Mouse (Mus musculus) R1 (cell line): ENCODE measurements at regions not wholly inside any gene's neighbourhood (a gene's known extent, or its start where the extent isn't known, plus 50 kb on each side); places are given as distances from the start of the nearest gene placed in this dataset.
A peak's percentile ranks its signal among the peaks of the same experiment; 100 is the strongest.

Source experiments
- DNase-seq: peaks from one replicate; pipeline ENCODE4 v3.0.0-alpha.2; 2018; ENCODE audit warnings: low read depth, low spot score

DNA sequence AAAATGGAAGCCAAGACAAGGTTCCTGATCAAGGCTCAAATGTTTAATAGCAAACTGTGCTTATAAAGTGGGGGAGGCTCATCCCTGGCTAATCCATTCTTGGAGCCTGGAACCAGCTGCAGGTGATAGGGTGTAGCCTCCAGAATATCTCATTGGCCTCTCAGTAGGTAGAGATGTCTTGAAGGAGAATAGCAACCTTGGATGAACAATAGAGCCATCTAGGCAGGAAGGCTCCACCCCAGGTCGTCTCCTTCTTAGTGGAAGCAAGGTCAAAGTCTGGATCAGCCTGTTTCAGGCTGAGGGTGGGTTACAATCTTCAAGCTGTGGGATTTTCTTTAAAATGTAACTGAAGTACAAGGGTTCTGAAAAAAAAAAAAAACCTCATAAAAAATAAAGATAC lies 63.9 kb upstream of the Esp8 start:
- peak; percentile 96 for DNase-seq

DNA sequence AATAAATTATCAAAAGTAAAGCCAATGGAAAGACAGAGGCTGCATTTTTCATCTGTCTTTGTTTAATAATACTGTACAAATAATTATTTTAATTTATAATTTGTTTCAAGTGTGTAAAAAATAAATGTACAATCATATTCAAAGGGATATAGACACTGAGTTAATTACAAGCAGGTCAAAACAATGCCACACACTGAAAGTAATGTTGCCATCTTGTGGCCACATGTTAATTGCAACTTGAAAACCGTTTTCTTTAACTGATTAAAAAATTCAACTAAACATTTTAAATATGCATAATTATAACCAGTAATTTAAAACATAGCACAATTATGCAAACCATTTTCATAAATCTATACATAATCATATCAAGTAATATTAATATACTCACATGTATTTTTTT lies 89.4 kb upstream of the Esp8 start:
- DNase-seq: no peak

DNA sequence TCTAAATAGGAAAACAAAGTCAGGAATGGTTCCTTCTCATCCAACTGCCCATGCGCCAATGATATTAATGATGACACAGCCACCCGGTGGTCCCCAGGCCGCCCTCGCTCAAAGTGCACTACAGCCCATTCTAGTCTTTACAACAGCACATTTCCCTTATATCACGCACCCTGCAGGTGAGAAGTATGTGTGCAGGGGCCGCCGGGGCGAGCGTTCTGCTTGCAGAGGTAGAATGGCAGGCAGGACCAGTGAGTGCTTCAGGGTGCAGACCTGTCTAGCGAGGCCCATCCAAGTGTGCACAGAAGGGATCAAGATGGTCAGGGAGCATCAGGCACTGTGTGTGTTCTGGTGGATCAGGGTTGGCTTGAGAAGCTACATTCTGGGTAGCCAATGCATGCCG lies 99.6 kb upstream of the Crisp1 start:
- DNase-seq: peak; percentile 63

DNA sequence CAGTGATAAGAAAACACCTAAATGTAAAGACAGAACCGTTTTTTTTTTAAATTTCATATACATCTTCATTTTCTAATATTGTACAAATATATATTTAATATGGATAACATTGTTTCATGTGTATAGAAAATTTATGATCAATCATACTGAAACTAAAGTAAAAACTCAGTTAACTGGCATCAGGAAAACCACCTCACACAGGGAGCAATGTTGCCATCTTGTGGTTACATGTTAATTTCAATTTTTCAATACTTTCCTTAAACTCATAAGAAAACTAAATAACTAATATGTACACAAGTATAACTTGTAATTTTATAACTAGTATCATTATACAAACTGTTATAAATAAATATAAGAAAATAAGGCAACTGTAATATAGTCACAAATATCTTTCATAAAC lies 65.6 kb upstream of the Crisp1 start:
- DNase-seq: no peak

DNA sequence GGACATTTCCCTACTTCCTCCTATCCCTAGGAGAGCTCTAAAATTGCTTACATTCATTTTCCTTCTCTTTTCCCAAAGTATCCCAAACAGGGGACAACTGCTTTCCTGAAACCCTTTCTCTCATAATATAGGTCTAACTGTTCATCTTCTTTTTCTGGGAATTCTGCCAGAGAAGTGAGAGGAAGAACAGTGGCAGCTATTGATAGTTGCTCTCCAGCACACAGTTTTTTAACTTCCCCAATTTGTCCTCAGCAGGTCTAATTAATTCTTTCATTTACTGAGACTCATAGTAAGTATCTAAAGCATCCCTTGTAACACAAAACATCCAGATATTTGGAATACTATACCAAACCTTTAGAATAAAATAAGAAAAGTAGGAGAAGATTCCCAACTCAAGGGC lies 53.7 kb upstream of the Crisp1 start:
- no peak for DNase-seq
